Mouse (Mus musculus) small intestine, adult 2 months (tissue): ENCODE results near the gene Ctu2.

ENCODE experiments used
- CTCF ChIP-seq: fragments of 200-500 bp; IDR thresholded peaks from 2 replicates; pipeline ENCODE4 v1.5.1; 2012; ENCODE audit warnings: low read depth, mild to moderate bottlenecking, control low read depth, inconsistent platforms, low read length, moderate library complexity, mixed read lengths; ENCODE audit not compliant: insufficient replicate concordance, insufficient read length; ENCODE audit errors: extremely low read depth
- POLR2A ChIP-seq: fragments of 200-500 bp; IDR thresholded peaks from 2 replicates; pipeline ENCODE4 v1.6.1; 2012; ENCODE audit warnings: low read depth, mild to moderate bottlenecking, control low read depth, inconsistent platforms, low read length, moderate library complexity

DNA sequence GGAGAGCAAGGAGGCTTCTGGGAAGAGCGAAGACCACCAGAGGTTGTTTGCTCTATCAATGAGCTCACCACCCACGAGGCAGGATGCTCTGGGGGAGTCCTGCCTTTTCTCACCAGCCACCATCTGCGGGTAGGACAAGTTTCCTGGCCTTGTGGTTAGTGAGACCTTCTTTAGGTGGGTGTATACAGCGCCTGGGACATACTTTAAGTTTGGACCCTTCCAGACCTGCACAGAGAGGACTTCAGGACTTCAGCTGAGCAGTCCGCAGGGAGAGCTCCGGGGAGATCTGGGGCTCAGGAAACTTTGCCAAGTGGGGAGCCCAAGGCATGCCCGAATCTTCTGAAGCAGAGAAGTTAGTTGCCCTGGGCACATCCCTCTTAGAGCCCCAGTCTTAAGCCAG lies 16.0 kb upstream of the Ctu2 start:
- TF ChIP-seq CTCF (no peak), POLR2A (no peak)
